In genomic region chr5:36870916-36871315, GRCm38 (mm10) we compare ENCODE assay signal across 29 mouse cellular contexts. TPM values are rescaled to one million over a fixed set of nuclear protein-coding genes. Genes with fewer than 3 reads are reported as not detected.
DNase-seq lines count a peak whose midpoint lies in the region; ATAC-seq and TF ChIP-seq lines count a peak whose summit lies in the region.
"Had no signal": no experiment of that assay in that cellular context is flagged by ENCODE, and none has a peak within 500 bp of the region (broad histone marks: within the 10 kb centered on the region; RNA-seq: fewer than 3 reads in every experiment).

No protein-coding gene starts in this region.

- ATAC-seq in forebrain, postnatal 0 days: no peak
- no peak for ATAC-seq in forebrain, embryonic 14.5 days

- no peaks in the 10 kb centered on the region for H3K9me3 ChIP-seq in forebrain, postnatal 0 days (ENCODE audit: low read length)
- no peaks in the 10 kb centered on the region for H3K9me3 ChIP-seq in forebrain, embryonic 14.5 days (replicated peaks; ENCODE audit: control insufficient read depth, low read length)
- H3K9me3 ChIP-seq: forebrain, embryonic 10.5 days; heart, embryonic 13.5 days; kidney, embryonic 15.5 days; liver, embryonic 15.5 days; lung, embryonic 15.5 days; stomach, embryonic 15.5 days had no signal

- no peak overlapping the region for H3K27ac ChIP-seq in forebrain, postnatal 0 days (ENCODE audit: low read depth, low read length)
- no peak overlapping the region for H3K27ac ChIP-seq in forebrain, embryonic 14.5 days (ENCODE audit: low read depth, low read length)
- peak overlapping the region; percentile 99; the same call in 1 of the 2 replicates for H3K27ac ChIP-seq in left cerebral cortex, adult 2 months
- no peak overlapping the region for H3K27ac ChIP-seq in cortical plate, adult 2 months (ENCODE audit: insufficient read depth, low read length)
- H3K27ac ChIP-seq: forebrain, embryonic 10.5 days; heart, embryonic 13.5 days; kidney, embryonic 15.5 days; liver, embryonic 15.5 days; lung, embryonic 15.5 days; stomach, embryonic 15.5 days had no signal

- intact Hi-C loops in left cerebral cortex, adult 2 months (cut with DNase I): no loop called here

- peak overlapping the region; percentile 65; the same call in 1 of the 2 replicates for H3K4me3 ChIP-seq in forebrain, postnatal 0 days (ENCODE audit: low read depth, low read length)
- H3K4me3 ChIP-seq in forebrain, embryonic 14.5 days (ENCODE audit: low read depth, low read length): no peak overlapping the region
- peak overlapping the region; percentile 60 for H3K4me3 ChIP-seq in left cerebral cortex, adult 2 months
- peak overlapping the region; percentile 96 for H3K4me3 ChIP-seq in cortical plate, adult 2 months (ENCODE audit: insufficient read depth, low read length)
- H3K4me3 ChIP-seq: heart, embryonic 13.5 days; liver, embryonic 15.5 days; lung, embryonic 15.5 days; stomach, embryonic 15.5 days had no signal

- no peak for DNase-seq in forebrain, postnatal 0 days
- DNase-seq in forebrain, embryonic 14.5 days (ENCODE audit: low spot score): no peak
- no peak for DNase-seq in left cerebral cortex, adult 2 months (ENCODE audit: extremely low spot score in 1 of 2, low spot score in 2 of 2)
- DNase-seq in left cerebral cortex, adult 8-10 months (ENCODE audit: low spot score in 2 of 2): no peak
- peak; percentile 60 for DNase-seq in brain, adult 2 months (ENCODE audit: low read depth, low spot score)
- DNase-seq in lung, postnatal 25 days (ENCODE audit: low spot score): no peak
- DNase-seq: adrenal gland, adult 2 months; gastrocnemius, postnatal 25 days; heart, adult 18-20 months; heart, postnatal 14 days; kidney, adult 11 months; kidney, postnatal 36 days; left cerebral cortex, postnatal 4 days; liver; lung, postnatal 4 days; thymus, adult 2 months; thymus, postnatal 4 days had no signal

- no peak overlapping the region for H3K9ac ChIP-seq in forebrain, postnatal 0 days
- no peak overlapping the region for H3K9ac ChIP-seq in forebrain, embryonic 14.5 days (ENCODE audit: low read length)
- H3K9ac ChIP-seq: heart, embryonic 13.5 days; kidney, embryonic 15.5 days; liver, embryonic 15.5 days; lung, embryonic 15.5 days; stomach, embryonic 15.5 days had no signal

- no peak for TF ChIP-seq POLR2A in cortical plate, adult 2 months (IDR thresholded peaks at IDR 0.05; ENCODE audit: extremely low read depth, insufficient read depth, low read length)

- TF ChIP-seq CTCF in forebrain, postnatal 0 days (IDR thresholded peaks at IDR 0.05; ENCODE audit: low read depth): no peak
- TF ChIP-seq CTCF in left cerebral cortex, adult 2 months (IDR thresholded peaks at IDR 0.05): no peak
- no peak for TF ChIP-seq CTCF in cortical plate, adult 2 months (IDR thresholded peaks at IDR 0.05; ENCODE audit: extremely low read depth, insufficient read depth, low read length)

- no peaks in the 10 kb centered on the region for H3K4me1 ChIP-seq in forebrain, postnatal 0 days (ENCODE audit: insufficient read depth)
- H3K4me1 ChIP-seq in forebrain, embryonic 14.5 days (ENCODE audit: control insufficient read depth, insufficient read depth, low read length): 0 out of 2 replicates have a peak, but pooled peaks cover 2% of the 10 kb centered on the region
- H3K4me1 ChIP-seq in cortical plate, adult 2 months (ENCODE audit: control insufficient read depth, insufficient read depth, low read length): peaks cover 19% of the 10 kb centered on the region
- H3K4me1 ChIP-seq: liver, embryonic 15.5 days had no signal

- peak overlapping the region; percentile 81 for H3K4me2 ChIP-seq in forebrain, postnatal 0 days (ENCODE audit: low read depth)
- H3K4me2 ChIP-seq in forebrain, embryonic 14.5 days (ENCODE audit: low read length): no peak overlapping the region
- H3K4me2 ChIP-seq: liver, embryonic 15.5 days; lung, embryonic 15.5 days; stomach, embryonic 15.5 days had no signal

- H3K36me3 ChIP-seq in forebrain, postnatal 0 days (ENCODE audit: insufficient read depth): no peaks in the 10 kb centered on the region
- H3K36me3 ChIP-seq in forebrain, embryonic 14.5 days (ENCODE audit: control insufficient read depth, insufficient read depth, low read length): no peaks in the 10 kb centered on the region
- H3K36me3 ChIP-seq: forebrain, embryonic 10.5 days; heart, embryonic 13.5 days; kidney, embryonic 15.5 days; liver, embryonic 15.5 days; lung, embryonic 15.5 days; stomach, embryonic 15.5 days had no signal

- H3K27me3 ChIP-seq in forebrain, postnatal 0 days (ENCODE audit: insufficient read depth, low read length): peaks cover 19% of the 10 kb centered on the region
- peaks cover 64% of the 10 kb centered on the region for H3K27me3 ChIP-seq in forebrain, embryonic 14.5 days (replicated peaks; ENCODE audit: control insufficient read depth, insufficient read depth, low read length)

- 86% methylated on average over 6 of the region's 6 CpGs for WGBS in forebrain, postnatal 0 days
- WGBS in forebrain, embryonic 14.5 days: 79% methylated on average over 6 of the region's 6 CpGs

RNA-seq across cellular contexts. Expression of gene Ppp2r2c, which starts 2.6 kb away (rescaled TPM):
- 171 and 177 TPM in 2 replicates for total RNA-seq in forebrain, postnatal 0 days (2014; rRNA removed)
- polyA plus RNA-seq in forebrain, postnatal 0 days (2015; fragmentation: Nextera tagmentation; extraction: Ambion mirVana): 75.5 and 96.1 TPM in 2 replicates
- 17.1 and 23.4 TPM in 2 replicates for polyA plus RNA-seq in forebrain, embryonic 14.5 days (2014; fragmentation: Nextera tagmentation; extraction: Ambion mirVana)
- total RNA-seq in left cerebral cortex, adult 2 months (2021): 100 to 1,000 TPM; 448 to 462 TPM
- total RNA-seq in left cerebral cortex, adult 8-10 months (2022): 100 to 1,000 TPM; 388 to 449 (median 430) TPM
- 442 and 456 TPM in 2 replicates for polyA plus RNA-seq in cortical plate, adult 2 months (2012; rRNA removed)
- total RNA-seq: common myeloid progenitor, adult 5-6 weeks; megakaryocyte-erythroid progenitor cell, adult 5-6 weeks; MEL; neutrophil, adult 5-6 weeks had no signal
- polyA plus RNA-seq: C2C12; liver, embryonic 15.5 days had no signal

RNA-seq across cellular contexts. Expression of gene Man2b2, which starts 40.5 kb away (rescaled TPM):
- total RNA-seq in forebrain, postnatal 0 days (2014; rRNA removed): 10.8 and 13.9 TPM in 2 replicates
- polyA plus RNA-seq in forebrain, postnatal 0 days (2015; fragmentation: Nextera tagmentation; extraction: Ambion mirVana): 10.3 and 12.7 TPM in 2 replicates
- 5.7 and 7.4 TPM in 2 replicates for polyA plus RNA-seq in forebrain, embryonic 14.5 days (2014; fragmentation: Nextera tagmentation; extraction: Ambion mirVana)
- 10 to 100 TPM; 25.3 to 25.8 TPM for total RNA-seq in left cerebral cortex, adult 2 months (2021)
- 10 to 100 TPM; 33.6 to 46.8 (median 36.7) TPM for total RNA-seq in left cerebral cortex, adult 8-10 months (2022)
- polyA plus RNA-seq in cortical plate, adult 2 months (2012; rRNA removed): 33.7 and 35.3 TPM in 2 replicates
